Mouse (Mus musculus) C2C12 (cell line): ENCODE measurements around the gene Wdr3. TPM values are rescaled to one million over a fixed set of nuclear protein-coding genes. Genes with fewer than 3 reads are reported as not detected.
A peak's percentile ranks its signal among the peaks of the same experiment; 100 is the strongest.

Experiments
- H3K27me3 ChIP-seq: one replicate; pipeline ENCODE4 v1.6.1; 2011; ENCODE audit not compliant: control insufficient read depth, insufficient read depth, insufficient read length
- H3K36me3 ChIP-seq: one replicate; pipeline ENCODE4 v1.6.1; 2011; ENCODE audit not compliant: control insufficient read depth, insufficient read depth
- H3K4me3 ChIP-seq: one replicate; pipeline ENCODE4 v1.5.1; 2011; ENCODE audit warnings: mild to moderate bottlenecking, control low read depth; ENCODE audit not compliant: poor library complexity, insufficient read depth, severe bottlenecking
- H3K79me2 ChIP-seq: one replicate; pipeline ENCODE4 v1.6.1; 2011; ENCODE audit not compliant: control insufficient read depth, insufficient read depth
- H3K79me3 ChIP-seq: one replicate; pipeline ENCODE4 v1.6.1; 2011; ENCODE audit warnings: low read depth, control low read depth
- H3ac ChIP-seq: one replicate; pipeline ENCODE3; 2011; ENCODE audit warnings: low read depth; ENCODE audit not compliant: control insufficient read depth, insufficient read length
- CEBPB ChIP-seq: IDR thresholded peaks from one replicate; pipeline ENCODE4 v1.6.1; 2011; ENCODE audit warnings: low read depth, mild to moderate bottlenecking, control low read depth, moderate library complexity
- CTCF ChIP-seq: IDR thresholded peaks from one replicate; pipeline ENCODE4 v1.5.1; 2011; ENCODE audit not compliant: control insufficient read depth, insufficient read depth, insufficient read length
- FOSL1 ChIP-seq: IDR thresholded peaks from one replicate; pipeline ENCODE4 v1.8.0; 2011; ENCODE audit warnings: mild to moderate bottlenecking, low read length; ENCODE audit not compliant: poor library complexity, insufficient read depth, severe bottlenecking
- MAX ChIP-seq: IDR thresholded peaks from one replicate; pipeline ENCODE4 v1.6.1; 2011; ENCODE audit warnings: mild to moderate bottlenecking, control low read depth
- MYOD1 ChIP-seq: IDR thresholded peaks from one replicate; pipeline ENCODE4 v1.6.1; 2011; ENCODE audit warnings: low read depth; ENCODE audit not compliant: control insufficient read depth, insufficient read length
- MYOG ChIP-seq: IDR thresholded peaks from one replicate; pipeline ENCODE4 v1.6.1; 2011; ENCODE audit not compliant: control insufficient read depth, insufficient read length; ENCODE audit errors: extremely low read depth
- USF1 ChIP-seq: IDR thresholded peaks from one replicate; pipeline ENCODE4 v1.6.1; 2011; ENCODE audit warnings: low read depth, mild to moderate bottlenecking, control low read depth, moderate library complexity
- long read RNA-seq, 2 experiments: library from polyadenylated mRNA; unstranded; transcript quantifications; one replicate each; pipeline ENCODE4 v2.0.0; 2019 to 2020
- polyA plus RNA-seq: library from polyadenylated mRNA; unstranded; fragments of >200 nt; fragmentation: generic; extraction: Trizol; gene quantifications from one replicate; pipeline ENCODE4 v1.2.1, GENCODE M21; 2012; ENCODE audit warnings: missing spikeins

Wdr3 gene
- 21.8 TPM for polyA plus RNA-seq
- long read RNA-seq, experiment 1, transcript Wdr3-201 (27 exons, 3,432 nt): major isoform, 22 of 31 reads
- long read RNA-seq, experiment 1, partial matches to known transcripts: 6 of 31 reads
- long read RNA-seq, experiment 1, other reads (novel, unspliced or antisense): 3 of 31 reads
- long read RNA-seq, experiment 2, transcript Wdr3-201 (27 exons, 3,432 nt): major isoform, 487 of 597 reads
- long read RNA-seq, experiment 2, partial matches to known transcripts: 49 of 597 reads
- long read RNA-seq, experiment 2, other reads (novel, unspliced or antisense): 61 of 597 reads

DNA sequence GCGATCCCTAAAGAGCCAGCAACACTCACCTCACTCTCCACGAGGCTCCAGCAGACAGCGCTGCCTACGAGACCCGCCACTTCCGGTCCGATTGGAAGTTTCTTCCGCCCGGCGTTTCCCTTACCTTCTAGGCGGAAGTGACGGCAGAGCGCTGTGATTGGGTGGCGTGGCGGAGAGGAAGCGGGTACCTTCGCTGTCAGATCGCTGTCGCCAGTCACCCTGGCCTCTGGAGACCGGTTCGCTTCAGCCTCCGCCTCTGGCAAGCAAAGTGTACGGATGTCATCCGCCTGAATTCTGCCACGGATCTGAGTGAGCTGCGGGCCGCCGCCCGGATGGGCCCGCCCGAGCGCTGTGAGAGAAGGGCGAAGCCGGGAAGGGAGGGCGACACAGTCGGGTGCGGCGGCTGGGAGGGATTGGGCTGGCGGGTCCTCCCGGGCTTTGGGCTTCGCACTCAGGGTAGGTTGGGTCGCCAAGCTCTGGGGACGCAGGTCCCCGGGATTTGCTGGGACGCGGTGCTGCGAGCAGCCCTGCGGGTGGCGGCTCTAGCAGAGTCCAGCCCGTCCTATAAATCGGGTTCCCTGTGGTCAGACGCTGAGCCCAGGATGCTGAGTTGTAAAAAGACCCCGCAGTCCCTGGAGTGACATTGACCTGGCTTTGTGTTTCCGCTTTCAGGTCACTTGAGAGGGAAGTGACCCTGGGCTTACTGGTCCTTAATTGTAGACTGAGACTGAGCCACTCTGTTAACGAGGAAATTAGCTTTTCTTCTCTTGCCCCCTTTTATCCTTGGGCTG is at the start of gene Wdr3, which contains the start of gene Gdap2:
Wdr3 (minus strand) TSS at position 93 of the 791 bp plus-strand sequence.
Gdap2 (plus strand) TSS at position 67 of the 791 bp plus-strand sequence.
- H3K27me3 ChIP-seq: no peaks in the 10 kb centered on the region
- H3K79me2 ChIP-seq: peaks cover 36% of the 10 kb centered on the region
- peak within 1 kb of the TSS; percentile 100 for H3ac ChIP-seq
- peak within 1 kb of the TSS; percentile 65 for H3K4me3 ChIP-seq
- H3K36me3 ChIP-seq: peaks cover 32% of the 10 kb centered on the region
- TF ChIP-seq USF1: no peak
- peak; percentile 82 for TF ChIP-seq MAX
- H3K79me3 ChIP-seq: peaks cover 21% of the 10 kb centered on the region

GRCm38 (mm10) chr3:100206973-100207372 is 44.8 kb upstream of the Wdr3 start:
- H3K27me3 ChIP-seq: no peaks in the 10 kb centered on the region
- no peak for TF ChIP-seq CTCF
- no peak for TF ChIP-seq FOSL1
- TF ChIP-seq MYOG: no peak
- TF ChIP-seq USF1: no peak
- no peak for TF ChIP-seq CEBPB
- no peak for TF ChIP-seq MYOD1
- no peak for TF ChIP-seq MAX
- H3K79me3 ChIP-seq: no peaks in the 10 kb centered on the region
- peaks cover 23% of the 10 kb centered on the region for H3K36me3 ChIP-seq
- H3ac ChIP-seq: no peak overlapping the region
- H3K79me2 ChIP-seq: no peaks in the 10 kb centered on the region
- H3K4me3 ChIP-seq: no peak overlapping the region

- no peak overlapping the region for H3ac ChIP-seq
- H3K27me3 ChIP-seq: no peaks in the 10 kb centered on the region
- no peak overlapping the region for H3K4me3 ChIP-seq
- H3K79me2 ChIP-seq: no peaks in the 10 kb centered on the region
- H3K36me3 ChIP-seq: peaks cover 46% of the 10 kb centered on the region
- TF ChIP-seq CEBPB: no peak
- TF ChIP-seq USF1: no peak
- no peak for TF ChIP-seq MYOD1
- TF ChIP-seq CTCF: no peak
- TF ChIP-seq FOSL1: no peak
- TF ChIP-seq MYOG: no peak
- TF ChIP-seq MAX: no peak
- H3K79me3 ChIP-seq: no peaks in the 10 kb centered on the region
Measured at GRCm38 (mm10) chr3:100201554-100201953, 39.3 kb upstream of the Wdr3 start.

- TF ChIP-seq CEBPB (no peak), MYOD1 (no peak), USF1 (no peak), CTCF (no peak), MAX (no peak), MYOG (no peak), FOSL1 (no peak)
- Histone ChIP-seq H3K79me3 (no peaks in the 10 kb centered on the region), H3K4me3 (no peak overlapping the region), H3K27me3 (no peaks in the 10 kb centered on the region), H3ac (no peak overlapping the region), H3K79me2 (no peaks in the 10 kb centered on the region), H3K36me3 (peaks cover 38% of the 10 kb centered on the region)
Measured at GRCm38 (mm10) chr3:100194210-100194609, 32.0 kb upstream of the Wdr3 start.

DNA sequence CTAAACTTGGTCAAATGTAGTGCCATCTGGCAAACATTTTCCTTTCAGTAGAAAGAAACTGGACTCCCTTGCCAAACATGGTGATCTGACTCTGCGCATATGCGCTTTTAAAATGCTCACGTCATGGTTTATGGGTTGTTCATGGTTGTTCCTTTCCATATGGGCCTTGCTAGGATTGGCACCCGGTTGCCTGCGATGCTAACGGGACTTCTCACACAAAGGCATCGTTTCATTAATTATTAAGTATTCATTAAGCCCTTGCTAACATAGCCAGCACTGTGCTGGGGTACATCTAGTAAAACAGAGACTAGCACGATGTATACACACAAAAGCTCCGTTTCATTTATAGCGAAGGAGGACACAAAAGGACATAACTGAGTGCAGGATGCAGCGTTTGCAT is 27.7 kb upstream of the Wdr3 start:
- H3K4me3 ChIP-seq: no peak overlapping the region
- peaks cover 23% of the 10 kb centered on the region for H3K36me3 ChIP-seq
- H3K79me3 ChIP-seq: no peaks in the 10 kb centered on the region
- TF ChIP-seq MAX (no peak), MYOD1 (no peak), CEBPB (no peak), FOSL1 (no peak), USF1 (no peak), CTCF (no peak), MYOG (no peak)
- H3K79me2 ChIP-seq: no peaks in the 10 kb centered on the region
- no peaks in the 10 kb centered on the region for H3K27me3 ChIP-seq
- H3ac ChIP-seq: no peak overlapping the region
